Mouse (Mus musculus): ENCODE data around the gene Slc12a8.

- TF ChIP-seq ZNF384 (IDR thresholded peaks at IDR 0.05; ENCODE audit: low read depth, low read length) (no peak), MAFK (IDR thresholded peaks at IDR 0.05; ENCODE audit: insufficient read depth, low read depth, low read length) (no peak), CHD2 (IDR thresholded peaks at IDR 0.05; ENCODE audit: low read depth, low read length) (no peak), HCFC1 (IDR thresholded peaks at IDR 0.05; ENCODE audit: borderline replicate concordance, insufficient read depth, low read length) (no peak)
These were observed 66.8 kb downstream of the Slc12a8 start for GRCm38 (mm10) chr16:33583881-33584454.

All from ES-E14 (cell line).